Mouse (Mus musculus): ENCODE data around the gene Ano6. TPM values are rescaled to one million over a fixed set of nuclear protein-coding genes. Genes with fewer than 3 reads are reported as not detected.

Ano6 gene
- polyA plus RNA-seq, 1 experiment from 2014 or later, result 6.9 TPM

- no peak overlapping the region for H3K4me2 ChIP-seq (ENCODE audit: low read depth, low read length)
- H3K9me3 ChIP-seq (ENCODE audit: low read length), result peaks cover 9% of the 10 kb centered on the region
- TF ChIP-seq CTCF (IDR thresholded peaks at IDR 0.05; ENCODE audit: low read depth), result no peak
- TF ChIP-seq EP300 (IDR thresholded peaks at IDR 0.05; ENCODE audit: low read depth), result no peak
- no peak for DNase-seq
- H3K4me1 ChIP-seq (ENCODE audit: insufficient read depth), result no peaks in the 10 kb centered on the region
- no peak overlapping the region for H3K4me3 ChIP-seq (ENCODE audit: low read depth, low read length)
- H3K27ac ChIP-seq (ENCODE audit: low read depth), result no peak overlapping the region
- no peak for ATAC-seq
- no peaks in the 10 kb centered on the region for H3K36me3 ChIP-seq (replicated peaks; ENCODE audit: insufficient read depth, low read length)
- WGBS (ENCODE audit: insufficient replicate concordance), result 87% methylated on average over 3 of the region's 3 CpGs
- H3K9ac ChIP-seq (replicated peaks), result no peak overlapping the region
- H3K27me3 ChIP-seq (ENCODE audit: insufficient read depth, low read length), result no peaks in the 10 kb centered on the region
These were observed 197.3 kb downstream of the Ano6 start for GRCm38 (mm10) chr15:95987916-95988315.

- 71% methylated on average over 9 of the region's 9 CpGs for WGBS (ENCODE audit: insufficient replicate concordance)
- Histone ChIP-seq H3K36me3 (replicated peaks; ENCODE audit: insufficient read depth, low read length) (no peaks in the 10 kb centered on the region), H3K27ac (ENCODE audit: low read depth) (no peak overlapping the region), H3K4me2 (ENCODE audit: low read depth, low read length) (no peak overlapping the region), H3K9me3 (ENCODE audit: low read length) (peaks cover 9% of the 10 kb centered on the region), H3K4me3 (ENCODE audit: low read depth, low read length) (no peak overlapping the region), H3K9ac (replicated peaks) (no peak overlapping the region), H3K27me3 (ENCODE audit: insufficient read depth, low read length) (no peaks in the 10 kb centered on the region), H3K4me1 (ENCODE audit: insufficient read depth) (no peaks in the 10 kb centered on the region)
- DNase-seq (no peak), ATAC-seq (peak; percentile 27; the same call in 1 of the 2 replicates)
- TF ChIP-seq CTCF (IDR thresholded peaks at IDR 0.05; ENCODE audit: low read depth) (no peak), EP300 (IDR thresholded peaks at IDR 0.05; ENCODE audit: low read depth) (no peak)
These were observed 199.0 kb downstream of the Ano6 start for GRCm38 (mm10) chr15:95989496-95990124.

GRCm38 (mm10) chr15:96002958-96003601 is 212.4 kb downstream of the Ano6 start:
- TF ChIP-seq EP300 (IDR thresholded peaks at IDR 0.05; ENCODE audit: low read depth), result no peak
- no peak for TF ChIP-seq CTCF (IDR thresholded peaks at IDR 0.05; ENCODE audit: low read depth)
- DNase-seq, result no peak
- ATAC-seq, result no peak
- WGBS (ENCODE audit: insufficient replicate concordance), result 47% methylated on average over 6 of the region's 6 CpGs
- no peaks in the 10 kb centered on the region for H3K9me3 ChIP-seq (ENCODE audit: low read length)
- no peak overlapping the region for H3K4me3 ChIP-seq (ENCODE audit: low read depth, low read length)
- no peaks in the 10 kb centered on the region for H3K36me3 ChIP-seq (replicated peaks; ENCODE audit: insufficient read depth, low read length)
- no peak overlapping the region for H3K9ac ChIP-seq (replicated peaks)
- no peaks in the 10 kb centered on the region for H3K27me3 ChIP-seq (ENCODE audit: insufficient read depth, low read length)
- H3K4me1 ChIP-seq (ENCODE audit: insufficient read depth), result no peaks in the 10 kb centered on the region
- no peak overlapping the region for H3K4me2 ChIP-seq (ENCODE audit: low read depth, low read length)
- H3K27ac ChIP-seq (ENCODE audit: low read depth), result no peak overlapping the region

- no peak overlapping the region for H3K27ac ChIP-seq (ENCODE audit: low read depth)
- ATAC-seq, result no peak
- H3K9ac ChIP-seq (replicated peaks), result no peak overlapping the region
- TF ChIP-seq CTCF (IDR thresholded peaks at IDR 0.05; ENCODE audit: low read depth) (no peak), EP300 (IDR thresholded peaks at IDR 0.05; ENCODE audit: low read depth) (no peak)
- no peaks in the 10 kb centered on the region for H3K36me3 ChIP-seq (replicated peaks; ENCODE audit: insufficient read depth, low read length)
- H3K27me3 ChIP-seq (ENCODE audit: insufficient read depth, low read length), result no peaks in the 10 kb centered on the region
- H3K4me1 ChIP-seq (ENCODE audit: insufficient read depth), result no peaks in the 10 kb centered on the region
- no peak overlapping the region for H3K4me2 ChIP-seq (ENCODE audit: low read depth, low read length)
- no peak for DNase-seq
- WGBS (ENCODE audit: insufficient replicate concordance), result 84% methylated on average over 16 of the region's 16 CpGs
- H3K9me3 ChIP-seq (ENCODE audit: low read length), result peaks cover 6% of the 10 kb centered on the region; the same call in 1 of the 2 replicates
- H3K4me3 ChIP-seq (ENCODE audit: low read depth, low read length), result no peak overlapping the region
These were observed 221.2 kb downstream of the Ano6 start for GRCm38 (mm10) chr15:96011640-96012390.

- H3K4me3 ChIP-seq (ENCODE audit: low read depth, low read length), result no peak overlapping the region
- no peak overlapping the region for H3K27ac ChIP-seq (ENCODE audit: low read depth)
- H3K4me2 ChIP-seq (ENCODE audit: low read depth, low read length), result no peak overlapping the region
- H3K9ac ChIP-seq (replicated peaks), result no peak overlapping the region
- H3K36me3 ChIP-seq (replicated peaks; ENCODE audit: insufficient read depth, low read length), result no peaks in the 10 kb centered on the region
- H3K4me1 ChIP-seq (ENCODE audit: insufficient read depth), result no peaks in the 10 kb centered on the region
- no peak for TF ChIP-seq EP300 (IDR thresholded peaks at IDR 0.05; ENCODE audit: low read depth)
- TF ChIP-seq CTCF (IDR thresholded peaks at IDR 0.05; ENCODE audit: low read depth), result no peak
- H3K27me3 ChIP-seq (ENCODE audit: insufficient read depth, low read length), result no peaks in the 10 kb centered on the region
- 70% methylated on average over 8 of the region's 8 CpGs for WGBS (ENCODE audit: insufficient replicate concordance)
- H3K9me3 ChIP-seq (ENCODE audit: low read length), result peaks cover 6% of the 10 kb centered on the region; the same call in 1 of the 2 replicates
- ATAC-seq, result no peak
- DNase-seq, result no peak
These were observed 221.7 kb downstream of the Ano6 start for GRCm38 (mm10) chr15:96012391-96012775.

GRCm38 (mm10) chr15:96014501-96014900 is 223.9 kb downstream of the Ano6 start:
- ATAC-seq (no peak), DNase-seq (no peak)
- TF ChIP-seq CTCF (IDR thresholded peaks at IDR 0.05; ENCODE audit: low read depth), result no peak
- TF ChIP-seq EP300 (IDR thresholded peaks at IDR 0.05; ENCODE audit: low read depth), result no peak
- H3K4me2 ChIP-seq (ENCODE audit: low read depth, low read length), result no peak overlapping the region
- H3K9me3 ChIP-seq (ENCODE audit: low read length), result peaks cover 6% of the 10 kb centered on the region; the same call in 1 of the 2 replicates
- H3K27ac ChIP-seq (ENCODE audit: low read depth), result no peak overlapping the region
- no peaks in the 10 kb centered on the region for H3K4me1 ChIP-seq (ENCODE audit: insufficient read depth)
- WGBS (ENCODE audit: insufficient replicate concordance), result 80% methylated on average over 4 of the region's 4 CpGs
- no peaks in the 10 kb centered on the region for H3K27me3 ChIP-seq (ENCODE audit: insufficient read depth, low read length)
- H3K36me3 ChIP-seq (replicated peaks; ENCODE audit: insufficient read depth, low read length), result no peaks in the 10 kb centered on the region
- H3K4me3 ChIP-seq (ENCODE audit: low read depth, low read length), result no peak overlapping the region
- no peak overlapping the region for H3K9ac ChIP-seq (replicated peaks)
